Mouse (Mus musculus): Measurements from ENCODE around the gene Dgkd.

Gene Dgkd

GRCm38 (mm10) chr1:87935095-87935494 is 82.0 kb downstream of the Dgkd start:
- DNase-seq (ENCODE audit: low spot score in 2 of 2) = peak; percentile 34 to 44

- DNase-seq (ENCODE audit: low spot score in 2 of 2) = no peak
Observed at GRCm38 (mm10) chr1:87935546-87935945, 82.5 kb downstream of the Dgkd start.

GRCm38 (mm10) chr1:87936075-87936474 is 83.0 kb downstream of the Dgkd start:
- DNase-seq (ENCODE audit: low spot score in 2 of 2) = peak; percentile 40 to 66

- peak in 1 of 2 experiments; percentile 21 for DNase-seq (ENCODE audit: low spot score in 2 of 2)
Observed at GRCm38 (mm10) chr1:87936516-87936915, 83.4 kb downstream of the Dgkd start.

- DNase-seq (ENCODE audit: low spot score in 2 of 2) = no peak
Observed at GRCm38 (mm10) chr1:87941765-87942164, 88.7 kb downstream of the Dgkd start.

GRCm38 (mm10) chr1:87947681-87948091 is 94.6 kb downstream of the Dgkd start:
- no peak for DNase-seq (ENCODE audit: low spot score in 2 of 2)

GRCm38 (mm10) chr1:87951641-87952040 is 98.6 kb downstream of the Dgkd start:
- DNase-seq (ENCODE audit: low spot score in 2 of 2) = no peak

- no peak for DNase-seq (ENCODE audit: low spot score in 2 of 2)
Observed at GRCm38 (mm10) chr1:87953073-87953472, 100.0 kb downstream of the Dgkd start.

- DNase-seq (ENCODE audit: low spot score in 2 of 2) = no peak
Observed at GRCm38 (mm10) chr1:87958931-87959330, 105.8 kb downstream of the Dgkd start.

- DNase-seq (ENCODE audit: low spot score in 2 of 2) = no peak
Observed at GRCm38 (mm10) chr1:87959532-87959931, 106.4 kb downstream of the Dgkd start.

GRCm38 (mm10) chr1:87959998-87960431 is 106.9 kb downstream of the Dgkd start:
- no peak for DNase-seq (ENCODE audit: low spot score in 2 of 2)

- DNase-seq (ENCODE audit: low spot score in 2 of 2) = no peak
Observed at GRCm38 (mm10) chr1:87960752-87961151, 107.7 kb downstream of the Dgkd start.

GRCm38 (mm10) chr1:87961459-87962167 is 108.5 kb downstream of the Dgkd start:
- DNase-seq (ENCODE audit: low spot score in 2 of 2) = no peak

- DNase-seq (ENCODE audit: low spot score in 2 of 2) = no peak
Observed at GRCm38 (mm10) chr1:87970381-87970780, 117.3 kb downstream of the Dgkd start.

- DNase-seq (ENCODE audit: low spot score in 2 of 2) = peak; percentile 5 to 38
Observed at GRCm38 (mm10) chr1:87982291-87982690, 129.2 kb downstream of the Dgkd start.

- no peak for DNase-seq (ENCODE audit: low spot score in 2 of 2)
Observed at GRCm38 (mm10) chr1:87992716-87993115, 139.6 kb downstream of the Dgkd start.

Measured in frontal cortex, postnatal 36 days (tissue).